9 mouse cellular contexts compared by ENCODE assay signal in genomic region chr3:121433968-121434533, GRCm38 (mm10). TPM values are rescaled to one million over a fixed set of nuclear protein-coding genes. Genes with fewer than 3 reads are reported as not detected.
DNase-seq lines count a peak whose midpoint lies in the region; ATAC-seq lines count a peak whose summit lies in the region.
"Had no signal": no experiment of that assay in that cellular context is flagged by ENCODE, and none has a peak within 500 bp of the region (broad histone marks: within the 10 kb centered on the region; RNA-seq: fewer than 3 reads in every experiment).

No protein-coding gene starts in this region.

- no peaks in the 10 kb centered on the region for H3K9me3 ChIP-seq in kidney, embryonic 16.5 days (ENCODE audit: low read length)
- H3K9me3 ChIP-seq in forebrain, embryonic 15.5 days = no peaks in the 10 kb centered on the region
- no peaks in the 10 kb centered on the region for H3K9me3 ChIP-seq in limb, embryonic 11.5 days (ENCODE audit: control insufficient read depth, low read length)
- H3K9me3 ChIP-seq in neural tube, embryonic 12.5 days = no peaks in the 10 kb centered on the region

- peak overlapping the region; percentile 33; the same call in 1 of the 2 replicates for H3K4me2 ChIP-seq in kidney, embryonic 16.5 days (replicated peaks; ENCODE audit: low read depth, low read length)
- no peak overlapping the region for H3K4me2 ChIP-seq in forebrain, embryonic 15.5 days (replicated peaks)
- peak overlapping the region; percentile 43 for H3K4me2 ChIP-seq in limb, embryonic 11.5 days (ENCODE audit: low read depth, severe bottlenecking)
- peak overlapping the region; percentile 14; the same call in 1 of the 2 replicates for H3K4me2 ChIP-seq in neural tube, embryonic 12.5 days (replicated peaks)

- peak; percentile 64; the same call in 1 of the 2 replicates for ATAC-seq in kidney, embryonic 16.5 days (ENCODE audit: low FRiP score, low TSS enrichment)
- peak; percentile 38; the same call in 1 of the 2 replicates for ATAC-seq in forebrain, embryonic 15.5 days (replicated peaks)
- ATAC-seq in limb, embryonic 11.5 days (ENCODE audit: insufficient number of reproducible peaks, low FRiP score, low TSS enrichment, low read depth) = peak; percentile 93
- ATAC-seq in neural tube, embryonic 12.5 days (ENCODE audit: low FRiP score, low read depth) = no peak
- ATAC-seq in erythroblast, adult 5-6 weeks (replicated peaks; ENCODE audit: low FRiP score, poor library complexity, severe bottlenecking) = no peak

- DNase-seq in kidney, postnatal 36 days = no peak
- peak; percentile 74 for DNase-seq in limb, embryonic 11.5 days (ENCODE audit: low spot score)
- DNase-seq in thymus, postnatal 36 days = no peak
- no peak for DNase-seq in adrenal gland, postnatal 4 days (ENCODE audit: low spot score in 2 of 2)

- no peak overlapping the region for H3K4me3 ChIP-seq in kidney, embryonic 16.5 days (ENCODE audit: low read length)
- no peak overlapping the region for H3K4me3 ChIP-seq in forebrain, embryonic 15.5 days
- 0 out of 2 replicates have a peak overlapping the region, but pooled peaks have one; percentile 13 for H3K4me3 ChIP-seq in limb, embryonic 11.5 days (ENCODE audit: low read depth, low read length)
- H3K4me3 ChIP-seq in neural tube, embryonic 12.5 days = no peak overlapping the region

- H3K27me3 ChIP-seq in kidney, embryonic 16.5 days (ENCODE audit: insufficient read depth, low read length) = no peaks in the 10 kb centered on the region
- no peaks in the 10 kb centered on the region for H3K27me3 ChIP-seq in forebrain, embryonic 15.5 days
- no peaks in the 10 kb centered on the region for H3K27me3 ChIP-seq in limb, embryonic 11.5 days (ENCODE audit: control insufficient read depth, insufficient read depth, low read length)
- no peaks in the 10 kb centered on the region for H3K27me3 ChIP-seq in neural tube, embryonic 12.5 days (replicated peaks)

- H3K4me1 ChIP-seq in kidney, embryonic 16.5 days (ENCODE audit: insufficient read depth, low read length) = peaks cover 64% of the 10 kb centered on the region
- H3K4me1 ChIP-seq in forebrain, embryonic 15.5 days = peaks cover 71% of the 10 kb centered on the region
- peaks cover 41% of the 10 kb centered on the region for H3K4me1 ChIP-seq in limb, embryonic 11.5 days (ENCODE audit: control insufficient read depth, insufficient read depth, low read length)
- H3K4me1 ChIP-seq in neural tube, embryonic 12.5 days = peaks cover 67% of the 10 kb centered on the region

- peak overlapping the region; percentile 78 for H3K27ac ChIP-seq in kidney, embryonic 16.5 days (ENCODE audit: low read length)
- peak overlapping the region; percentile 43 for H3K27ac ChIP-seq in forebrain, embryonic 15.5 days (replicated peaks)
- peak overlapping the region; percentile 96 for H3K27ac ChIP-seq in limb, embryonic 11.5 days (replicated peaks; ENCODE audit: low read depth, low read length)
- H3K27ac ChIP-seq in neural tube, embryonic 12.5 days = no peak overlapping the region; the same call in 1 of the 2 replicates

- peaks cover 3% of the 10 kb centered on the region; the same call in 1 of the 2 replicates for H3K36me3 ChIP-seq in kidney, embryonic 16.5 days (ENCODE audit: insufficient read depth, low read length)
- H3K36me3 ChIP-seq in forebrain, embryonic 15.5 days = no peaks in the 10 kb centered on the region
- 0 out of 2 replicates have a peak, but pooled peaks cover 2% of the 10 kb centered on the region for H3K36me3 ChIP-seq in limb, embryonic 11.5 days (ENCODE audit: control insufficient read depth, insufficient read depth, low read length)
- H3K36me3 ChIP-seq in neural tube, embryonic 12.5 days = peaks cover 18% of the 10 kb centered on the region

- peak overlapping the region; percentile 17; the same call in 1 of the 2 replicates for H3K9ac ChIP-seq in kidney, embryonic 16.5 days (replicated peaks; ENCODE audit: low read length)
- H3K9ac ChIP-seq in forebrain, embryonic 15.5 days (replicated peaks) = no peak overlapping the region
- peak overlapping the region; percentile 56; the same call in 1 of the 2 replicates for H3K9ac ChIP-seq in limb, embryonic 11.5 days (ENCODE audit: low read length)
- peak overlapping the region; percentile 45; the same call in 1 of the 2 replicates for H3K9ac ChIP-seq in neural tube, embryonic 12.5 days

- 32% methylated on average over 8 of the region's 8 CpGs for WGBS in kidney, embryonic 16.5 days
- WGBS in forebrain, embryonic 15.5 days = 53% methylated on average over 8 of the region's 8 CpGs
- 5% methylated on average over 8 of the region's 8 CpGs for WGBS in limb, embryonic 11.5 days
- WGBS in neural tube, embryonic 12.5 days = 63% methylated on average over 8 of the region's 8 CpGs

RNA-seq across cellular contexts. Expression of gene Cnn3, which starts 7.8 kb away (rescaled TPM):
- polyA plus RNA-seq in kidney, embryonic 16.5 days (2015; fragmentation: Nextera tagmentation; extraction: Ambion mirVana) = 620 and 668 TPM in 2 replicates
- 645 and 663 TPM in 2 replicates for polyA plus RNA-seq in forebrain, embryonic 15.5 days (2015; fragmentation: Nextera tagmentation; extraction: Ambion mirVana)
- polyA plus RNA-seq in limb, embryonic 11.5 days (2014; fragmentation: Nextera tagmentation; extraction: Ambion mirVana) = 840 and 843 TPM in 2 replicates
- polyA plus RNA-seq in neural tube, embryonic 12.5 days (2016; fragmentation: Nextera tagmentation; extraction: Ambion mirVana) = 909 and 919 TPM in 2 replicates
- 100 to 1,000 TPM; 191 to 207 TPM for total RNA-seq in adrenal gland, postnatal 4 days (2021)
- total RNA-seq in erythroblast, adult 5-6 weeks (2015; ENCODE audit: low replicate concordance) = 16.9 and 34.3 TPM in 2 replicates
- total RNA-seq in erythroblast, adult 5-6 weeks (2017; ENCODE audit: low replicate concordance) = 1.1 and 6.4 TPM in 2 replicates
- total RNA-seq: MEL had no signal

Comparison
In these comparisons a context has a peak if more than half of its experiments do, and no peak if none do; other contexts are left out.
1. ATAC-seq: peak in kidney, embryonic 16.5 days (single experiment), forebrain, embryonic 15.5 days (single experiment) and limb, embryonic 11.5 days (single experiment); none in neural tube, embryonic 12.5 days (single experiment) and erythroblast, adult 5-6 weeks (single experiment).